Mouse (Mus musculus) liver, adult 2 months (tissue): Measurements from ENCODE around the gene Peak1.

Experiments
- CTCF ChIP-seq: fragments of 200-500 bp; IDR thresholded peaks from 2 replicates; pipeline ENCODE4 v1.5.1; 2011; ENCODE audit warnings: low read depth, low read length, control low read depth
- POLR2A ChIP-seq: fragments of 200-500 bp; IDR thresholded peaks from 2 replicates; pipeline ENCODE4 v1.6.1; 2011; ENCODE audit warnings: low read length, control low read depth; ENCODE audit not compliant: insufficient read depth; ENCODE audit errors: extremely low read depth

- no peak for TF ChIP-seq POLR2A
- TF ChIP-seq CTCF = no peak
Observed at GRCm38 (mm10) chr9:56265022-56265360, 152.9 kb downstream of the Peak1 start.
